In genomic region chr19:25579440-25579839, GRCm38 (mm10) we compare ENCODE assay signal across 19 mouse cellular contexts. TPM values are rescaled to one million over a fixed set of nuclear protein-coding genes. Genes with fewer than 3 reads are reported as not detected.
DNase-seq lines count a peak whose midpoint lies in the region; TF ChIP-seq lines count a peak whose summit lies in the region.
"Had no signal": no experiment of that assay in that cellular context is flagged by ENCODE, and none has a peak within 500 bp of the region (broad histone marks: within the 10 kb centered on the region; RNA-seq: fewer than 3 reads in every experiment).

No protein-coding gene starts in this region.

- DNase-seq in layer of hippocampus, adult 2 months (ENCODE audit: low spot score in 2 of 2): no peak
- DNase-seq in layer of hippocampus, postnatal 36 days: no peak
- peak; percentile 13 for DNase-seq in 416B (ENCODE audit: low read depth)
- DNase-seq in B cell, adult 2 months: peak; percentile 25 to 35
- DNase-seq in ZHBTc4 (ENCODE audit: low read depth, low spot score): peak; percentile 73
- no peak for DNase-seq in spleen, postnatal 4 days (ENCODE audit: low spot score in 2 of 2)
- no peak for DNase-seq in cerebellum, adult 9-10 months
- DNase-seq: adrenal gland, postnatal 36 days; cerebellum, postnatal 25 days; gastrocnemius, postnatal 25 days; heart, postnatal 14 days; lung, postnatal 36 days; midbrain, embryonic 14.5 days; right cerebral cortex, postnatal 14 days; thymus, adult 18-20 months had no signal

- H3K27ac ChIP-seq in layer of hippocampus, adult 2 months: no peak overlapping the region
- H3K27ac ChIP-seq: embryonic facial prominence, embryonic 12.5 days; heart, embryonic 10.5 days; hindbrain, embryonic 15.5 days; kidney, embryonic 15.5 days had no signal

- TF ChIP-seq CTCF in layer of hippocampus, adult 2 months (conservative IDR thresholded peaks at IDR 0.05): peak; percentile 33; the same call in 1 of the 2 replicates

- H3K4me3 ChIP-seq in layer of hippocampus, adult 2 months: no peak overlapping the region
- H3K4me3 ChIP-seq: embryonic facial prominence, embryonic 12.5 days; heart, embryonic 10.5 days; hindbrain, embryonic 15.5 days; kidney, embryonic 15.5 days had no signal

RNA-seq across cellular contexts. Expression of gene Dmrt3, which starts 30.7 kb away (rescaled TPM):
- total RNA-seq in layer of hippocampus, adult 2 months (2021): 1 to 10 TPM in 1 of 2 experiments, under 1 TPM in 1; 0.79 to 1.8 TPM
- total RNA-seq in layer of hippocampus, postnatal 36 days (2021): under 1 TPM; 0.65 to 0.86 TPM
- total RNA-seq: adrenal gland, postnatal 36 days; gastrocnemius, postnatal 25 days; heart, postnatal 14 days had no signal

Comparison
In these comparisons a context has a peak if more than half of its experiments do, and no peak if none do; other contexts are left out.
1. DNase-seq: peak in 416B (single experiment), B cell, adult 2 months (2 of 2) and ZHBTc4 (single experiment); none in layer of hippocampus, adult 2 months (0 of 2), layer of hippocampus, postnatal 36 days (0 of 2), spleen, postnatal 4 days (0 of 2) and cerebellum, adult 9-10 months (single experiment).